Mouse (Mus musculus) kidney, postnatal 25 days (tissue): Measurements from ENCODE around the gene Prdx6b.

Experiments used
- DNase-seq, 2 experiments: peaks; one replicate each; pipeline ENCODE4 v3.0.0; 2021; ENCODE audit warnings: mixed read lengths in 2 of 2

Gene Prdx6b

GRCm38 (mm10) chr2:80292172-80292571 lies at the start of gene Prdx6b:
Gene Prdx6b (plus strand): TSS chr2:80292472.
- no peak for DNase-seq

DNA sequence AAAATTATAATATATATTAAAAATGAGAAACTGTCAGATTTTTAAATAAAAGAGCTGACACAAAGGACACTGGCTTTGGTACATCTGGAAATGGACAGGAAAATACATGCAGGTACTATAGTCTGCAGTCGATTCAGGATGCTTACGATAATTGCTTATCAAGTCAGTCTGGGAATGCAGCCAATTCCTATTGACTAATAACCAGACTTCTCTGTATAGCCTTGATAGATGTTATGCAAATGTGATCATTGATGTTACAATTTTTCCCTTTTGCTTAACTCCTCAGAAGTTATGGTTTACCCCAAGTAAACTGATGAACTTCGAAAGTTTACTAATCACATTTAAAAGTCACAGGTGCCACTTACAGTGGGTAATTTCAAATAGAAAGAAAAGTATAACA lies 44.8 kb upstream of the Prdx6b start:
- no peak for DNase-seq

DNA sequence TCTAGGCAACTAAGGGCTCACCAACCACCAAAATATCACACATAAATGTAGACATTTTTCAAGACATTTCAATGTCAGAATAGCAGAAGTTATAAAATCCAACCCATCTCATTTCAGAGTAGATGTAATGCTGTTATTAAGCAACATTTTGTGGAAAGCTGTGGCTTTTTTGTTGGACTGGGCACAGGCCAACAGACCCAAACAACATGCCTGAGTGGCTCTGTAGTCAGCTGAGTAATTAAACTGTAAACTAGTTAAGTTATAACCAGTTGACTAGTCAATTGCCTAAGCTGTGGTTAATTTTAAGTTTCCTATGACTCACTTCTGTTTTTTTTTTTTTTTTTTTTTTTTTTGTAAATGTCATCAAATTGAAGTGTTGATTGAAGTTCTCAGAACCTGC lies 44.4 kb upstream of the Prdx6b start:
- no peak for DNase-seq

DNA sequence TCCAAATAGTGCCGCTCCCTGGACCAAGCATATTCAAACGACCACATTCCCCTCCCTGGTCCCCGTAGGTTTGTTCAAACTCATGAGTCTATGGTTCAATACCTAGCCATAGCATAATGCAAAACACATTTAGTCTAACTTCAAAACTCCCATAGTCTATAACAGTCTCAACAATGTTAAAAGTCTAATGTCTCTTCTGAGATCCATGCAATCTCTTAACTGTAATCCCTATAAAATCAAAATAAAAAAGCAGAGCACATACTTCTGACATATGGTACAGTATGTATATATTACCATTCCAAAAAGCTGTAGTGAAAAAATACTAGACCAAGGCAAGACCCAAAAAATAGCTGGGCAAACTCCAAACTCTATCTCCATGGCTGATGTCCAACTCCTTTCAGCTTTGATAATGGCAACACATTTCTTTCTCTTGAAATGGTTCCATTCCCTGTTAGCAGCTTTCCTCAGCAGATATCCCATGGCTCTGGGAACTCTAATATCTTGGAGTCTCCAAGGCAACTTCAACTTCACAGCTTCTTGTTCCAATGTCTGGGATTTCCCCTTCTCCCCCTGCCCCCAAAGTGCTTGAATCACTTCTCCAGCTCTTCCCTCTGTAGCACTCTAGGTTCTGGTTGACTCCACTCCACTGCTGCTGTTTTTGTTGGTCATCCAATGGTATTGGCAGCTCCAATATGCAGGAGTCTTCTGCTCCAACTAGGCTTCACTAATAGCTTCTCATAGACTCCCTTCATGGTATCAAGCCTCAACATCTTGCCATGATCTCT lies 32.2 kb upstream of the Prdx6b start:
- no peak for DNase-seq

DNA sequence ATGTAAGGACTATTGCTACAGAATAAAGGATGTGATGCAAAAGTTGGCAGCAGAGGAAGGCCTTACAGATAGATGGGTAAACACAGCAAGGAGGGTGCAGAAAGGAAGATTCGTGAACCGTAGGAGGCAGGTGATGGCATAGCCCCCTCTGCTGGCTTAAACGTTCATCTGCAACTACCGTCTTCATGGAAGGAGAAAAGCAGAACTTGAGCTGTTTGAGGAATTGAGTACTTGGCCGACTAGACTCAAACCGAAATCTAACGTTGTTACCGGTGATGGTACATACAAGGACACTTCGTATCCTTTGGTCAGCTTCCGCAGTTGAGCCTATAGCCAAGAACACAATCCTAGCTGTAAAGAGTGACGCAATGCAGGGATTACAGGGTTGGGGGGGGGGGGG lies 25.4 kb upstream of the Prdx6b start:
- peak; percentile 70 to 78 for DNase-seq

GRCm38 (mm10) chr2:80268053-80268452 lies 24.2 kb upstream of the Prdx6b start:
- DNase-seq, result no peak

DNA sequence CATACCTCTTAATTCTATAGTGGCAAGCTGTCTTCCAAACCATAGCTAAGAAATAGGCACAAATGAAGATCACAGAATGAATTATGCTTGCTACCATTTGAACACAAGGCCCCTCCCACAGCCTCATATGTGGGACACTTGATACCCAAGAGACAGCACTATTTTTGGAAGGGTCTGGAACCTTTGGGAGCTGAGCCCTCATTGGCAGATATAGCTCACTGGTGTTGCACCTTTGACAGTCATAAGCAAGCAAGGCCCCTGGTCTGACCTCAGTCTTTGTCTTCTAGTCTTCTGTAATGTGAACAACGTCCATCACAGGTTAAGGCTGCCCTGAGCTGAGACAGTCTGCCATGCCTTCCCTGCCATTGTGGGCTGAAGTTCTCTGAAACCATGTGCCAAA lies 20.8 kb upstream of the Prdx6b start:
- DNase-seq, result no peak

GRCm38 (mm10) chr2:80273038-80273437 lies 19.2 kb upstream of the Prdx6b start:
- DNase-seq, result no peak

DNA sequence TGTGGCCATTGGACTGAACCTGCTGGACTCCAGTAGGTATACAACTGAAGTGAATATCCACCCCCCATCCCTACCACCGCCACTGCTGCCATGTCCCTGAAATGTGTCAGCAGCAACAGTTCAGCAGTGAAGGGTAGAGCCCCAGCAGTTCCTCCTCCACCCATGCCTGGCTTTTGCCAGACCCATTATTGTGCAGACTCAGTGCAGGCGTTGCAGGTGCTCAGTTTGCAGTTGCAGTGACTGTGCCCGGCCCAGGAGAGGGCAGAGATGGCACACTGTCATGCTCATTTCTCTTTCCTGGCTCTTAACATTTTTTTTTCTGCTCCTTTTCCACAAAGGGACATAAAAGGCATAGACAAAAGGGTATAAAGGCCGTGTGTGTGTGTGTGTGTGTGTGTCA lies 18.5 kb upstream of the Prdx6b start:
- no peak for DNase-seq

GRCm38 (mm10) chr2:80275136-80275535 lies 17.1 kb upstream of the Prdx6b start:
- DNase-seq, result peak in 1 of 2 experiments; percentile 52

GRCm38 (mm10) chr2:80282214-80282613 lies 10.1 kb upstream of the Prdx6b start:
- peak; percentile 52 to 73 for DNase-seq

- DNase-seq, result no peak
Observed at GRCm38 (mm10) chr2:80286397-80286796, 5.9 kb upstream of the Prdx6b start.

- DNase-seq, result no peak
Observed at GRCm38 (mm10) chr2:80298334-80298733, 6.1 kb downstream of the Prdx6b start.

DNA sequence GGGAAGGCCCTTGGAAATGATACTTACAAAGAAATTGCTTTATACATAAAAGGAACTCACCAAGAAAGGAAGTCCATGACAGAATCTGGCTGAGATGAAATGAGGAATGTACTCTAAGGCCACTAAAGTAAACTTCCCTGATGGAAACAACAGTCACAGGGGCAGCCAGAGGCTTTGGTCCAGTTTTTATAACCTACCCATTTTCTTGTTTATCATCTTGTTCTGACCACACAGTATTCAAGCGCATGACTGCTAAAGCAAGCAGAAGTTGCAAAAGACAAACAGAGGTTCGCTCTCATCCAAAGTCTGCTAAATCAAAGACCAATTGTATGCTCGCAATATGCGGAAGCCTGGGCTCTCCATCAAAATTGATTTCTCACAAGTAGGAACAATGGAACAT lies 8.5 kb downstream of the Prdx6b start:
- no peak for DNase-seq

DNA sequence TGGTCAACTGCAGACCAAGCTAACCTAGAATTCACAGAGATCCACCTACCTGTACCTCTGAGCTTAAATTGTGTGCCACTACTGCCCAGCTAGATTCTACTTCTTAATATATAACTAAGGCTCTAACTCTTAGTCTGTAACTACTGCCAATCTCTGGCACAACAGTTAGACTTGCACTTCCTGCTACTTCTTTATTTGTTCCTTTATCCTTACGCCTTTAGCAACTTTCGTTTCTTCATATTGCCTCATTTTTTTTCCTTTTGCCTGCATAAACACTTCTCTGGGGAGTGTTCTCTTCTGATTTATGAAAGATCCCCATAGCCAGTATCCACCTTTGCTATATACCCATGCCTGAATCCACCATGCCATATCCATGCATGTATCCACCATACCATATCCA lies 11.7 kb downstream of the Prdx6b start:
- no peak for DNase-seq

- DNase-seq, result no peak
Observed at GRCm38 (mm10) chr2:80307701-80308100, 15.4 kb downstream of the Prdx6b start.

DNA sequence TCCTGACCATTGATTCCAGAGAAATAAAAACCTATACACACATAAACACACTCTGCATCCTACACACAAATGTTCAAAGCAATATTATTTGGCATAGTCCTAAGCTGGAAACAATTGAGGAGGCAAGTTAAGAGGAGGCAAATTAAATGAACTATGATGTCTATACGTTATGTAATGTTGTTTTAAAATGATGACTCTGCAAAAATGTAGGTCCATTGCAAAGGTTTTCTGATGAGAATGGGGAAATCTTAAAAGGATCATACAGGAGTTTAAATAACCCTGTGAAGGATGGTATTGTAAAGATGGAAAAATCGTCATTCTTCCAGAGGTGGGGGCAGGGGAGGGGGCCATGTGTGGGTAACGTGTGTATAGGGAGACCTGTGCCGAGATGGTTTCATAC lies 17.5 kb downstream of the Prdx6b start:
- no peak for DNase-seq

DNA sequence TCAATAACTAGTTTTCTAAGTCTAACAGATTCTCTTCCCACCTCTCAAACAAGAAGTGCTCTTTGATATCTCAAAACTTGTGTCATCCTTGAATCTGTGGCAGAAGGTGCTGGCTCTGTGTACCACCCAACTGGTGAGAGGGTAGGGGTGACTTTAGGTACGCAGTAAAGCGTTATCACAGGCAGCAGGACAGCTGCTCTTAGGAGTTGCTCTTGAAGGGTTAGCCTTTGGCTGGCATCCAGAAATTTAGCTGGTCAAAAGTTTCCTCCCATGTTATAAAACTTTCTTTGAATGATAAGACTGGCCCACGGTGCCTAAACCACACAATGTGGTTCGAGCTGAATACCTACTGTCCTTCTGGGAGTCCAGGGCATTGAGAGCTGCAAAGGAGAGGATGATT lies 18.5 kb downstream of the Prdx6b start:
- no peak for DNase-seq

DNA sequence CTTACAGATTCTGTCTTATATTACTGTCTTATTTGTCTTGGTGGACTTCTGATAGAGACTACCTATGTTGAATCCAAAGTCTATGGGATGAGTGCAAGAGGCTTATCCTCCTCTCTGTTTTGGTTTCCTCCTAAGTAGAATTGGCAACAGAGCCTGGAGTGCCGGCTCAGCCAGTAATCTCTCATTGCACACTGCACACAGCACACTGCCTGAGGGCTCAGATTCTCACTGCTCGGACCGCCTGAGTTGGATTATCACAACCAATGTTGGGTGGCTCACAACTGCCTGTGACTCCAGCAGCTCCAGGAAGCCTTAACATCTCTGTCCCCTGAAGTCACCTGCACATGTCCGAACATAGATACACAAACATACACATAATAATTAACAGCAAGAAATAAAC lies 19.1 kb downstream of the Prdx6b start:
- DNase-seq, result no peak

DNA sequence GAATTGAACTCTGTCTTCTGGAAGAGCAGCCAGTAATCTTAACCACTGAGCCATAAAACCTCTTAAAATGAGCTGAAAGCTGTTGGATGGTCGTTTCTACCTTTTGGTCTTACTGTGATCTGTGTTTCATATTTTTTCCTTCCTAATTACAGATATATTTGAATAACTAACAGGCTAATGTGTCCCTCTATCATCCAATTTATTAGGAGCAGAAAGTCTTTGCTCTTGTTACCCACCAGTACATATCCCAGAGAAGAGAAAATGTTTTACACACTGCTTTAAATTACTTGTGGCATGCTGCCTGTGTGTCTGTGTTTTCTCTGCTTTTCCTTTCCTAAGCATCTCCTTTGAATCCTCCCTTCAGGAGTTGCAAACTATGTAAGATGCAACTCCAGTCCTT lies 21.9 kb downstream of the Prdx6b start:
- DNase-seq, result no peak

DNA sequence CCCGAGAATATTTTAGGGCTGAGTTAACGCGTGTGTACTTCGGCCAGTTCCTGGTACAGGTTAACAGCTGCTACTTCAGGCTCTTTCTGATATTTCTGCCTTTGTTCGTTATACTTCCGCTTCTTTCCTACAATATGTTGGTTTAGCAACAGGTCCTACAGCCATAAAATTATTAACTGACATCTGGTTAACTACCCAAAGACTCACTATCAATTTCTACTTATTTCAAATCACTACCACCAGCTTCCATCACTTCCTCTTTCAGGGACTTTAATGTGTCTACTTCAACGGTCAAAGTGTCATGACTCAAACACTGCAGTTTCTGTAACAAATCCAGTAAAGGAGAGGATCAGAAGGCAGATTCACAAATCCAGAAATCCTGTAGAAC lies 22.6 kb downstream of the Prdx6b start:
- no peak for DNase-seq

DNA sequence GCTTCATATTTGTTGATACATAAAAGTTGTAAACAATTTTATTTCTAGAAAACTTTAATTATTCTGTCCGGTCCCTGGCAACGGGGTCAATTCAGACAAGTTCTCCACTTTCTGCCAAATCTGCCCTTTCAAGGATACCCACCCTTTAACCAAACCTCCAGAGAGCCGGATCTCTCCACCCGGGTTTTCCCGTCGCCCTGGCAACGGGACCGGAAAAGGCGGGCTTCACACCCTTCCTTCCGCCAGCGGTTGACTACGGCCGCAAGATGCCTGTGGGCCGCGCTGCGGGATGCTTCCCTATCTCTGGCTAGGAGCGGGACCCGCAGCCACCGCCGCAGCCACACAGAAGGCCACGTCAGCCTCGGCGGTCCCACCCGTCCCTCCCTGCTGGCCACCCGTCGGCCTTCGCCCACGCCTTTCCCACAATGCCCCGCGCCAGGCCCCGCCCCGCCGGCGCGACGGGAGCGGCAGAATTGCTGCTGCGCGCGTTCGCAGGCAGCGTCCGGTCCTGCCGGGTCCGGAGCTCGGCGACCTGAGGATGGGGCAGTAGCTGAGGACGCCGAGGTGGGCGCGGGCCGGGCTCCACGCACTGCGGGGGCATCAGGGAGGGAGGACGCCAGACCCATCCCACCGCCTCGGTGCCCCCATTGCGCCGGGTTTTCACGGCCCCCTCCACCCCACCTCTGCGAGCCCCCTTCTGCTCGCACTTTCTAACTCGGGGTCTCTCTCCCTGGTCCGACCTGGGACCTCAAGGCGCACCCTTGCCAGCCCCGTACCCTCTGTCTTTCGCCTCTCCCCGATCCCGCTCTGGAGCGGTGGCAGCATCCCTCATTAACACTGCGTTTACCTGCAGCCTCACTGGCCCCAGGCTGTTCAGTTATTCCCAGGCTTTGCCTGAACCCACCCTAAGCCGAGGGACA lies 23.2 kb downstream of the Prdx6b start, which contains the start of gene Dnajc10:
Gene Dnajc10, plus strand, starts transcription at position 225 of the 920 bp plus-strand sequence.
- peak; percentile 92 to 96 for DNase-seq

DNA sequence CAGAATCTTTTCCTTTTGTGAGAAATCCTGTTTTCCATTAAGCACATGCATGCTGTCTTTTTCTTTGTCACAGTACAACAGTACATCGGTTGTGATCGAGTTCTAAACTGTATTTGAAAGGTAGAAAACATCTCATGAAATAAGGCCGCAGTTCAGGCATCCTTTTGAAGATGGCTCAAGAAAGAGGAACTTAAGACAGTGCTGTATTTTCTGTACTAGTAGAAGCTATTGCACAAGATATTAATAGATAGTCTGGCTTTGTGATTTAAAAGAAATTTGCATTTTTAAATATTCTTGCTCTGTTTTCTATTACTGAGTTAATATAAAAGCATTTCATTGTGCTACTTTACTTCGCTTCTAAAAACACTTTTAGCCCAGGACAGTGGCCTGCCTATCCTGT lies 30.6 kb downstream of the Prdx6b start:
- no peak for DNase-seq

- DNase-seq, result no peak
Observed at GRCm38 (mm10) chr2:80325779-80326178, 33.5 kb downstream of the Prdx6b start.
